Mouse (Mus musculus) urinary bladder, adult 18-20 months (tissue): ENCODE measurements around the gene Rpl10-ps3.
A peak's percentile ranks its signal among the peaks of the same experiment; 100 is the strongest.

Source experiments
- DNase-seq, 2 experiments: peaks; one replicate each; pipeline ENCODE4 v3.0.0; 2022; ENCODE audit warnings: low spot score in 2 of 2, mixed read lengths in 2 of 2

Rpl10-ps3 gene

DNA sequence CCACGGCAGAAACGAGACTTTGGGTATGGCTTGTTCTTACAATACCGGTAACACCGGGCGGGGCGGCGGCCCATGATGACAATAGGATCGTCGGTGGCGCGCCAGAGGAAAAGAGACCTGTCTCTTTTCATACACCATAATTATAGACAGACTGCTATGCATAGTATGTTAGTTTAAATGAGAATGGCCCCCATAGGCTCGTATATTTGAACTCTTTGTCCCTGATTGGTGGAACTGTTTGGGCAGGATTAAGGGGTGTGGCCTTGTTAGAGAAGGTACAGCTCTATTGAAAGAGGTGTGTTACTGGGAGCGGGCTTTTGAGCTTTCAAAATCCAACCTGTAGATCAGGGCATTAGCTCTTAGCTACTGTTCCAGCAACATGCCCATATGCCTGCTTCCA lies at the start of gene Rpl10-ps3:
TSS of gene Rpl10-ps3 (minus strand) at position 101 of the 400 bp plus-strand sequence.
- no peak for DNase-seq

- DNase-seq: no peak
Measured at GRCm38 (mm10) chr9:50375598-50375997, 30.8 kb upstream of the Rpl10-ps3 start.

- no peak for DNase-seq
Measured at GRCm38 (mm10) chr9:50374666-50375065, 29.9 kb upstream of the Rpl10-ps3 start.

DNA sequence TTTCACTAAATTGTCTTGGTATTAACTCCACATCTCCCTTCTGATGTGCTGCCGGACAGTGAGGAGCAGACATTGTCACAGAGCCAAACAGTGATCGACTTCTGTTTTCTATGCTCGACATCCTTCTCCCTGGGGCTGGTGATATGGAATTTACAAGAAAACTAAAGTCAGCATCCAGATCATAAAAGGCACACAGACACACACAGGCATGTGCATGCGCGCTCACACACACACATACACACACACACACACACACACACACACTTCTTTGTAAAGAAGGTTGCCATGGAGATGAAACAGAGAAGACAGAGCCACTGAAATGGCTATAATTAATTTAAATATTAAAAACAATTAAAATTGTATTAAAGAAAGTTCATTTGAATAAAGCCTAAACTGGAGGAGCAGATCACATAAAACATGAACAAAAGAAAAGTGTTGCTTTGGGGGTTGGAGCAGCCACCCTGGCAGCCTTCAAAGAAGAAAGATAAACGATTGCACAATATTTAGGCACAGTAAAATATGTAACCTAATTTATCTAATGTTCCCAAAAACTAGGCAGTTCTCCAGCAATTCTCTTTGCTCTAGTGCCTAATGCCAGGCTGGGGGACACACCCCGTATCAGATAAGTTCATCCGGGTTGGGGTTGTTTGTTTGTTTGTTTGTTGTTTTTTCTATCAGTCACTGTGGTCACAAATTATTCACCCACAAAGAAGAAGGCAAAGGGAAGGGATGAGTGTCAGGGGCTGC lies 24.0 kb upstream of the Rpl10-ps3 start:
- DNase-seq: no peak

DNA sequence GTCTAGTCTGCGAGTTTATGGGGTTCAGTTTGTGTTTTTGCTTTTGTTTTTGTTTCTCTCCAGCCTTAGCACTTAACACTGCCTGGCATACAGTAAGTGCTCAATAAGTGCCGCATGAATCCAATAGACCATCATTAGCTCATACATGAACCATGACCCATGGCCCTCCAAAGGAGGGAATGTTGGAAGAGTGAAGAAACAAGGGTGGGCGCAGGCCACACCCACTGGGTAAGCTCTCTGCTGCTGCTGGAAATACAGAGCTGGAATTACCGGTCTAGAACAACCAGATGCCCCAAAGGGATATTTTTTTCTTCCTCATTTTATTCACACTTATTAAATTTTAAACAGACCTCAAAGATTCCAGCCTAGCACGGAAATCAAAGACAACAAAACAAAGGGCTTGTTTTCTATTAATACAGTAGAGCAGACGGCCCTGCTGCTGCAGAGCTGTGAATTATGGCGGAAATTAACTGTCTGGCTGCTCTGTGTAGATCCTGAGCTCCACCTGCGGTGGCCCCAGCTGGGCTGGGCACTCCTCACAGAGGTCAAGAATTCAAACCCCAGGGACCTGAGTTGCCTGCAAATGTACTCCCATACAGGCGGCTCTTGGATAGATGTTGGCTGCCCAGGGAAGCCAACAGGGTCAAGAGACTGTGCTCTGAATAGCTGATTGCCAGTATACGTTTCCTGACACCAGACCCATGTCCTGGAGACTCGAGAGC lies 20.5 kb upstream of the Rpl10-ps3 start:
- DNase-seq: no peak

DNA sequence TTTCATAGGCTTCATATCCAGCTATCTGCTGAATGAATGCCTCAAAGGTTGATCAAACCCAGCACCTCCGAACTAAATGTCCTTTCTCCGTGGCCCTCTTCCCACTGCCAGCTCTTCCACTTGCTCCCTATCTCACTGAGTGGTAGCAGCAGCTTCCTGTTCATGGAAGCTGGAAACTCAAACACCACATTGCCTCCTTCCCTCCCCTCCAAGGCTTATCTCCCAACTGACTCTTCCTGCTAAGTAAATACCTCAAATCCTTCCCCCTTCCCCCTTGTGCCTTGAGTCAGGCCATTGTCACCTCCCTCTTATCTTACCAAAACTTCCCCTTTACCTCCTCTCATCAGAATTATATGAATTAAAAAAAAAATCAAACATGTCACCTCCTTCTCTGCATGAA lies 19.2 kb upstream of the Rpl10-ps3 start:
- DNase-seq: no peak

DNA sequence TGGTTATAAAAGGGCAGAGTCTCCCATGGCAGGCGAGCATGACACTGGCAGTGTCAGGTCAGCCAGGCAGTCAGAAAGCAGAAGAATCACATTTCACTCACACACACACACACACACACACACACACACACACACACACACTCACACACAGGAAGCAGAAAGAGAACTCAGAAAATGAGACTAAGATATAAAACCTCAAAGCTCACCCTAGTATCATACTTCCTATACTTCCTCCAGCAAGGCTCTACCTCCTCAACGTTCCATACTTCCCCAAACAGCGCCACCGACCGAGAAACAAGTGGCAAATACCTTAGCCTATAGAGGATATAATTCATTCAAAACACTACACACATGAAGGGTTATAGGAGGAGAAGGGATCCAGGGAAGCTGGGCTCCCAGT lies 18.5 kb upstream of the Rpl10-ps3 start:
- DNase-seq: no peak

DNA sequence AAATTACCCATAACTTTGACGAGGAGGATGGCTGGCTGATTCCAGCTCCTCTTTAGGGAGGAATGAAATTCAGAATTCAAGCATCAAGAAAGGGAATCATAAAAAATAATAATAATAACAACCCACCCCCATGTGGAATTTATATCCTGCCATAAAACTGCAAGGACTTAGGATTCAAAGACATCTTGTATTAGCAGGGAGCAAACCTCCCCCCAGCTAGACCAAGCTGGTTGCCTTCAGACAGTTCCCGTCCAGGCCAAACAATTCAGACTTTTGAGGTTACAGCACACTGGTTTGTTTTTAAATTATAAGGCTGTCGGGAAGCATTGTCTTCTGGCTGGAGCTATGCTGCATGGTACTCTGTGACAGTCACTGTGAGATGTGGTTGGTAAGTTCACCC lies 17.8 kb upstream of the Rpl10-ps3 start:
- no peak for DNase-seq

DNA sequence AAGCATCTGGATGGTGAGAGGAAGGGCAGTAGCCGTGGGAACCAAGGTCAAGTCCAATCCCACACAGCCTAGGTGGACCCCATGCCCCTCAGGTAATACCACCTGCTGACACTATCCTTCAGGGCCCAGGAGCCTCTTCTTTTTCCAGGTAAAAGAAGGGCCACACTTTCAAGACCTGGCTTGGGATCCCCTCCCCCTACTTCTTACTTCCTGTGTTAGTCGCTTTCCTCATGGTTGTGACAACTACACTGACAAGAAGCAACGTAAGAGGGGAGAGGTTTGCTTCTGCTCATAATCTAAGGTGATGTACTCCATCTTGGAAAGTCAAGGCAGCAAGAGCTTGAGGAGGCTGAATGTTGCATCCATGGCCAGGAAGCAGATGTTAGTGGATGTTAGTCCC lies 15.6 kb upstream of the Rpl10-ps3 start:
- no peak for DNase-seq

GRCm38 (mm10) chr9:50357331-50357730 lies 12.6 kb upstream of the Rpl10-ps3 start:
- no peak for DNase-seq

GRCm38 (mm10) chr9:50351746-50352145 lies 7.0 kb upstream of the Rpl10-ps3 start:
- no peak for DNase-seq

DNA sequence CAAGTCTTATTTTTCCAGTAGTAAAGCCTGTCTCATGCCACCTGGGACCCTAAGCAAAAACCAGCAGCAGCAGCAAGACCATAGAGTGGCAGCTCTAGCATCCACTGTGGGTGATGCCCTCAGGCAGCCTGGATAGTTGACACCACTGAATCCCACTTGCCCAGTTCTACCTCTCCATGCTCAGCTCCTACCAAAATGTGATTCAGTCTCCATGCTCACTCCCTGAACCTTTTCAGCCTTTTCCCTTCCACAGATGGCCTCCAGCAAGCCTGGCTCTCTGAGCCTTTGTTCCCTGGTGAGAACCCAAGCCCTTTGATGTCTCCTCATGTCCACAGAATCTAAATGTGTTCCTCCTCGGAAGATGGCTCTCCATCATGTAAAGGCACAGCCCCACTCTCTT lies 5.8 kb upstream of the Rpl10-ps3 start:
- DNase-seq: no peak

DNA sequence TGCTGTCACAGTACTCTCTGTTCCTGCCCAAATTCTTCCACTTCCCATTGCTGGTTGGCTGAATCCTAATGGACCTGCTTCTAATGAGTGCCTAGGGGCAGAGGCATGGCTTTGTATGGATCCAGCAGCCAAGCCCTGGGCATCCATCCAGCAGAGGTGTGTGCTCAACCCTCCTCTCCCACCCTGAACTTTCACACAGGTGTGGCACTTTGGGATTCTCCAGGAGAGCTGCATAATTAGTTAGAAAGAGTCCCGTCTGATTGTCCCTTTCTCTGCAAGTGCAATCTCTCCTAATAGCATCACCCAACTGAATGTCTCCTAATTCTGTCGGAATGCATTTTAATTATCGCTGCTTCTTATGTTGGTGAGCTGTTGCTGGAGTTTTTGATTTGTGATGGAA lies 4.4 kb upstream of the Rpl10-ps3 start:
- DNase-seq: no peak

DNA sequence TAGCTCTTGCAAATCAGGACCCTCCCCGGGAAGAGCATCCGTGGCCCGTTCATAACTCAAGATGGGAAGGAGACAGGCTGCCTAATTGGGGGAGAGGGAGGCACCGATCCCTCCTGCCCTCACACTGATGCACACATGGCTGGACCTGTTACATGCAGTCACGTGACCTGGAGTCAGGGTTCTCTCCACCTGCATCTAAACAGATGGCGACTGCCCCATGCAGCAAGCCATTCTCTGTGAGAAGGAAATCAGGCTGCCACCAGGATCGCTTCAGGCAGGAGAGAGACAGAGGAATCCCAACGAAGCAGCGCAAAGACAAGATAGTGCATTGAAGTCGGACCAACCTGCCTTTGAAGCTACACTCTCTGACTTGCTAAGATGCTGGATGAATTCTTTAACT lies 3.5 kb upstream of the Rpl10-ps3 start:
- no peak for DNase-seq

GRCm38 (mm10) chr9:50335539-50336325 lies 9.0 kb downstream of the Rpl10-ps3 start:
- DNase-seq: no peak

GRCm38 (mm10) chr9:50333413-50333812 lies 11.4 kb downstream of the Rpl10-ps3 start:
- DNase-seq: peak in 1 of 2 experiments; percentile 14

GRCm38 (mm10) chr9:50324355-50325225 lies 20.2 kb downstream of the Rpl10-ps3 start:
- no peak for DNase-seq

- no peak for DNase-seq
Measured at GRCm38 (mm10) chr9:50320729-50321128, 24.0 kb downstream of the Rpl10-ps3 start.

GRCm38 (mm10) chr9:50319506-50319905 lies 25.3 kb downstream of the Rpl10-ps3 start:
- no peak for DNase-seq

DNA sequence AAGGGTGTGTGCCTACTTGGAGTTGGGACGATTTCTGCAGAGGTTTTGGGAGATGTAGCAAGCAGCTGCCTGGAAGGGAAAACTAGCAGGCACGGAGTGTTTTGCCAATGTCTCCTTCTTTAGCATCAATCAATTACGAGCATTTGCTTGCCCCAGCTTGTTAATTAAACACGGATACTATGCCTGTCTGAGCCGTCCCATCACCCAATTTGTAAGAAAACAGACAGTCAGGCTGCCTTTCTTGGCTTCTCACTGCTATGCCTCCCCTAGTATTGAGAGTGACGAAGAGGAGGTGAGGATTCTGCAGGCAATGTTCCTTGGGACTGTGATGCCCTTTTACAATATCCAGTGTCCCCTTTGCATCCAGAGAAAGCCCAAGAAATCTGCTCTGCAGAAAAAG lies 27.5 kb downstream of the Rpl10-ps3 start:
- DNase-seq: no peak

GRCm38 (mm10) chr9:50315650-50316049 lies 29.1 kb downstream of the Rpl10-ps3 start:
- DNase-seq: no peak
